Mouse (Mus musculus) MEL (cell line): Measurements from ENCODE around the gene Slc16a3. TPM values are rescaled to one million over a fixed set of nuclear protein-coding genes. Genes with fewer than 3 reads are reported as not detected.

ENCODE experiments used
- DNase-seq: peaks from one replicate; pipeline ENCODE4 v3.0.0; 2011; ENCODE audit warnings: low read depth, low spot score
- H3K27ac ChIP-seq: 2 replicates; pipeline ENCODE4 v1.5.1; 2012; ENCODE audit warnings: low read depth, mild to moderate bottlenecking, control low read depth, low read length, moderate library complexity; ENCODE audit not compliant: control insufficient read depth
- H3K27me3 ChIP-seq, 2 experiments: fragments of 150-350 bp in 1 of 2; sonication (generic) in 1 of 2; 2 replicates each; pipeline ENCODE4 v1.6.1; 2012; ENCODE audit warnings: low read length in 2 of 2, mild to moderate bottlenecking in 2 of 2, improper control_type of control experiment in 1 of 2, moderate library complexity in 1 of 2; ENCODE audit not compliant: insufficient read depth in 2 of 2, control insufficient read depth in 1 of 2
- H3K36me3 ChIP-seq, 2 experiments: 2 replicates each; pipeline ENCODE4 v1.6.1; 2012 to 2014; ENCODE audit warnings: low read length in 2 of 2, improper control_type of control experiment in 1 of 2, inconsistent platforms in 1 of 2, mild to moderate bottlenecking in 1 of 2; ENCODE audit not compliant: insufficient read depth in 2 of 2, control insufficient read depth in 1 of 2
- H3K4me1 ChIP-seq, 2 experiments: fragments of 150-350 bp in 1 of 2; sonication (generic) in 1 of 2; 2 replicates each; pipeline ENCODE4 v1.6.1; 2012; ENCODE audit warnings: low read length in 2 of 2, improper control_type of control experiment in 1 of 2, mild to moderate bottlenecking in 1 of 2; ENCODE audit not compliant: insufficient read depth in 2 of 2, control insufficient read depth in 1 of 2
- H3K4me3 ChIP-seq, 2 experiments: fragments of 150-350 bp in 1 of 2; sonication (generic) in 1 of 2; 2 replicates each; pipeline ENCODE4 v1.5.1; 2012; ENCODE audit warnings: low read depth in 2 of 2, low read length in 2 of 2, mild to moderate bottlenecking in 2 of 2, moderate library complexity in 2 of 2, control low read depth in 1 of 2, improper control_type of control experiment in 1 of 2; ENCODE audit not compliant: control insufficient read depth in 1 of 2, insufficient read depth in 1 of 2
- H3K79me2 ChIP-seq: 2 replicates; pipeline ENCODE4 v1.6.1; 2012; ENCODE audit warnings: mild to moderate bottlenecking, low read length, moderate library complexity; ENCODE audit not compliant: control insufficient read depth, poor library complexity, insufficient read depth
- H3K9ac ChIP-seq: 2 replicates; pipeline ENCODE4 v1.6.1; 2012; ENCODE audit warnings: low read depth, mild to moderate bottlenecking, control low read depth, low read length, moderate library complexity; ENCODE audit not compliant: control insufficient read depth, poor library complexity, severe bottlenecking
- H3K9me3 ChIP-seq: fragments of 150-350 bp; sonication (generic); replicated peaks from 2 replicates; pipeline ENCODE4 v1.6.1; 2012; ENCODE audit warnings: mild to moderate bottlenecking, low read length, improper control_type of control experiment, moderate library complexity; ENCODE audit not compliant: insufficient read depth
- BHLHE40 ChIP-seq: IDR thresholded peaks from 2 replicates; pipeline ENCODE4 v1.6.1; 2012; ENCODE audit warnings: low read depth, mild to moderate bottlenecking, inconsistent platforms, low read length, improper control_type of control experiment, borderline replicate concordance
- CHD2 ChIP-seq: IDR thresholded peaks from 2 replicates; pipeline ENCODE4 v1.6.1; 2011; ENCODE audit warnings: low read length, improper control_type of control experiment
- CTCF ChIP-seq, 3 experiments: IDR thresholded peaks in 2 of 3; conservative IDR thresholded peaks in 1 of 3; 2 replicates each; pipeline ENCODE4 v1.5.1; 2011 to 2012; ENCODE audit warnings: low read length in 3 of 3, low read depth in 2 of 3, mild to moderate bottlenecking in 2 of 3, improper control_type of control experiment in 1 of 3, inconsistent platforms in 1 of 3, mixed read lengths in 1 of 3, moderate library complexity in 1 of 3; ENCODE audit not compliant: control insufficient read depth in 1 of 3, insufficient read depth in 1 of 3, poor library complexity in 1 of 3, severe bottlenecking in 1 of 3
- E2F4 ChIP-seq: IDR thresholded peaks from 2 replicates; pipeline ENCODE4 v1.6.1; 2011; ENCODE audit warnings: low read depth, low read length, improper control_type of control experiment, borderline replicate concordance
- ELF1 ChIP-seq: IDR thresholded peaks from 2 replicates; pipeline ENCODE4 v1.6.1; 2014; ENCODE audit warnings: low read depth, mild to moderate bottlenecking, inconsistent platforms, low read length, improper control_type of control experiment, moderate library complexity
- GABPA ChIP-seq: IDR thresholded peaks from 2 replicates; pipeline ENCODE4 v1.6.1; 2012; ENCODE audit warnings: low read depth, mild to moderate bottlenecking, inconsistent platforms, low read length, improper control_type of control experiment, moderate library complexity
- HCFC1 ChIP-seq: IDR thresholded peaks from 2 replicates; pipeline ENCODE4 v1.6.1; 2012; ENCODE audit warnings: low read depth, mild to moderate bottlenecking, inconsistent platforms, low read length, improper control_type of control experiment, moderate library complexity
- KAT2A ChIP-seq: conservative IDR thresholded peaks from 2 replicates; pipeline ENCODE4 v1.6.1; 2012; ENCODE audit warnings: low read depth, low read length, improper control_type of control experiment, inconsistent platforms
- MAFK ChIP-seq: IDR thresholded peaks from 2 replicates; pipeline ENCODE4 v1.6.1; 2011; ENCODE audit warnings: low read depth, mild to moderate bottlenecking, low read length, improper control_type of control experiment, borderline replicate concordance
- MAX ChIP-seq: IDR thresholded peaks from 2 replicates; pipeline ENCODE4 v1.6.1; 2011; ENCODE audit warnings: low read length, improper control_type of control experiment
- MAZ ChIP-seq: IDR thresholded peaks from 2 replicates; pipeline ENCODE4 v1.6.1; 2012; ENCODE audit warnings: low read depth, mild to moderate bottlenecking, inconsistent platforms, low read length, improper control_type of control experiment
- MEF2A ChIP-seq: IDR thresholded peaks from 2 replicates; pipeline ENCODE4 v1.6.1; 2014; ENCODE audit warnings: low read depth, mild to moderate bottlenecking, inconsistent platforms, low read length, improper control_type of control experiment; ENCODE audit not compliant: poor library complexity, insufficient replicate concordance, severe bottlenecking; ENCODE audit errors: extremely low read depth
- MYB ChIP-seq: IDR thresholded peaks from 2 replicates; pipeline ENCODE4 v1.6.1; 2011; ENCODE audit warnings: mild to moderate bottlenecking, low read depth, low read length, improper control_type of control experiment
- MYC ChIP-seq: IDR thresholded peaks from 2 replicates; pipeline ENCODE4 v1.6.1; 2011; ENCODE audit warnings: low read depth, mild to moderate bottlenecking, low read length, improper control_type of control experiment, moderate library complexity
- NELFE ChIP-seq: IDR thresholded peaks from 2 replicates; pipeline ENCODE4 v1.6.1; 2011; ENCODE audit warnings: low read depth, low read length, improper control_type of control experiment
- POLR2A ChIP-seq, 2 experiments: IDR thresholded peaks; 2 replicates each; pipeline ENCODE4 v1.6.1; 2011 to 2012; ENCODE audit warnings: low read length in 2 of 2, mild to moderate bottlenecking in 2 of 2, control low read depth in 1 of 2, improper control_type of control experiment in 1 of 2, low read depth in 1 of 2, moderate library complexity in 1 of 2; ENCODE audit not compliant: control insufficient read depth in 1 of 2, insufficient read depth in 1 of 2, poor library complexity in 1 of 2
- POLR2AphosphoS2 ChIP-seq: IDR thresholded peaks from 2 replicates; pipeline ENCODE4 v1.6.1; 2011; ENCODE audit warnings: low read length, improper control_type of control experiment
- POLR2AphosphoS5 ChIP-seq: IDR thresholded peaks from 2 replicates; pipeline ENCODE4 v1.6.1; 2012; ENCODE audit warnings: low read depth, borderline replicate concordance, mild to moderate bottlenecking, inconsistent platforms, low read length, moderate library complexity, mixed read lengths
- RCOR1 ChIP-seq: IDR thresholded peaks from 2 replicates; pipeline ENCODE4 v1.6.1; 2012; ENCODE audit warnings: low read depth, mild to moderate bottlenecking, inconsistent platforms, low read length, improper control_type of control experiment
- SIN3A ChIP-seq: IDR thresholded peaks from 2 replicates; pipeline ENCODE4 v1.6.1; 2012; ENCODE audit warnings: low read length, improper control_type of control experiment, inconsistent platforms
- SMC3 ChIP-seq: IDR thresholded peaks from 2 replicates; pipeline ENCODE4 v1.6.1; 2011; ENCODE audit warnings: low read depth, low read length, improper control_type of control experiment
- TAL1 ChIP-seq: IDR thresholded peaks from 2 replicates; pipeline ENCODE4 v1.6.1; 2012; ENCODE audit warnings: mild to moderate bottlenecking, inconsistent platforms, low read length, moderate library complexity, mixed read lengths
- UBTF ChIP-seq: IDR thresholded peaks from 2 replicates; pipeline ENCODE4 v1.6.1; 2012; ENCODE audit warnings: low read depth, mild to moderate bottlenecking, inconsistent platforms, low read length, improper control_type of control experiment, moderate library complexity, borderline replicate concordance; ENCODE audit not compliant: insufficient read depth
- USF1 ChIP-seq: IDR thresholded peaks from 2 replicates; pipeline ENCODE4 v1.6.1; 2014; ENCODE audit warnings: low read depth, mild to moderate bottlenecking, inconsistent platforms, low read length, improper control_type of control experiment, moderate library complexity
- USF2 ChIP-seq, 2 experiments: IDR thresholded peaks; 2 replicates each; pipeline ENCODE4 v1.6.1; 2011 to 2012; ENCODE audit warnings: improper control_type of control experiment in 2 of 2, low read length in 2 of 2, borderline replicate concordance in 1 of 2, inconsistent platforms in 1 of 2, low read depth in 1 of 2, mild to moderate bottlenecking in 1 of 2; ENCODE audit not compliant: insufficient read depth in 1 of 2
- ZC3H11A ChIP-seq: IDR thresholded peaks from 2 replicates; pipeline ENCODE4 v1.6.1; 2012; ENCODE audit warnings: low read depth, mild to moderate bottlenecking, inconsistent platforms, low read length, improper control_type of control experiment
- ZKSCAN1 ChIP-seq: IDR thresholded peaks from 2 replicates; pipeline ENCODE4 v1.6.1; 2012; ENCODE audit warnings: low read depth, mild to moderate bottlenecking, inconsistent platforms, low read length, improper control_type of control experiment, moderate library complexity
- ZMIZ1 ChIP-seq: IDR thresholded peaks from 2 replicates; pipeline ENCODE4 v1.6.1; 2012; ENCODE audit warnings: low read depth, mild to moderate bottlenecking, inconsistent platforms, low read length, improper control_type of control experiment, moderate library complexity
- ZNF384 ChIP-seq: IDR thresholded peaks from 2 replicates; pipeline ENCODE4 v1.6.1; 2012; ENCODE audit warnings: low read depth, mild to moderate bottlenecking, inconsistent platforms, low read length, improper control_type of control experiment
- polyA plus RNA-seq, 2 experiments: library from polyadenylated mRNA; stranded (reverse) in 1 of 2; unstranded in 1 of 2; fragments of >175 nt in 1 of 2; fragments of >200 nt in 1 of 2; gene quantifications; 2 replicates each; pipeline versions ENCODE4 v1.2.1 to v1.2.4; 2012; ENCODE audit warnings: low replicate concordance in 2 of 2, low read depth in 1 of 2; ENCODE audit not compliant: insufficient read length in 2 of 2, insufficient read depth in 1 of 2, missing spikeins in 1 of 2
- total RNA-seq: library from RNA; depleted of rRNA; stranded (reverse); fragments of 300-350 nt; gene quantifications from 2 replicates; pipeline ENCODE4 v1.2.3, GENCODE M21; 2012

The Slc16a3 gene
- total and polyA plus RNA-seq, 3 experiments: 85.7 to 610 (median 570) TPM

- TF ChIP-seq ELF1 (no peak), HCFC1 (no peak), MYB (no peak), SMC3 (0 out of 2 replicates have a peak, but pooled peaks have one; percentile 1), USF2 (IDR thresholded peaks at IDR 0.05; ENCODE audit: borderline replicate concordance in 1 of 2, insufficient read depth in 1 of 2, low read depth in 1 of 2, low read length in 2 of 2) (no peak), MAX (no peak), KAT2A (no peak), ZKSCAN1 (no peak), RCOR1 (no peak), POLR2AphosphoS5 (peak; percentile 96), ZNF384 (no peak), CTCF (IDR thresholded peaks at IDR 0.05 in 2 of 3, conservative IDR thresholded peaks at IDR 0.05 in 1 of 3; ENCODE audit: control insufficient read depth in 1 of 3, insufficient read depth in 1 of 3, low read depth in 2 of 3, low read length in 3 of 3, poor library complexity in 1 of 3, severe bottlenecking in 1 of 3) (no peak), POLR2AphosphoS2 (peak; percentile 93), ZMIZ1 (peak; percentile 68), SIN3A (no peak), CHD2 (peak; percentile 48; the same call in 1 of the 2 replicates), USF1 (no peak), MEF2A (no peak), BHLHE40 (no peak), MYC (0 out of 2 replicates have a peak, but pooled peaks have one; percentile 29), MAZ (no peak), GABPA (no peak)
Measured at GRCm38 (mm10) chr11:120962050-120962771, 13.9 kb downstream of the Slc16a3 start (continued).

GRCm38 (mm10) chr11:120962909-120963308 lies 14.6 kb downstream of the Slc16a3 start:
- Histone ChIP-seq H3K4me1 (peaks cover 0 to 10% of the 10 kb centered on the region in 2 experiments; a peak in 1 of 4 replicates), H3K4me3 (no peak overlapping the region), H3K27me3 (no peaks in the 10 kb centered on the region), H3K9me3 (no peaks in the 10 kb centered on the region), H3K9ac (no peak overlapping the region), H3K36me3 (peaks cover 11 to 36% of the 10 kb centered on the region in 2 experiments), H3K79me2 (no peaks in the 10 kb centered on the region), H3K27ac (no peak overlapping the region)
- DNase-seq: peak; percentile 64
- TF ChIP-seq TAL1 (no peak), MEF2A (no peak), POLR2A (IDR thresholded peaks at IDR 0.05; ENCODE audit: control insufficient read depth in 1 of 2, insufficient read depth in 1 of 2, low read depth in 1 of 2, low read length in 2 of 2, poor library complexity in 1 of 2) (no peak), UBTF (no peak), MAFK (no peak), POLR2AphosphoS5 (peak; percentile 79; the same call in 1 of the 2 replicates), ZC3H11A (no peak), NELFE (0 out of 2 replicates have a peak, but pooled peaks have one; percentile 6), KAT2A (no peak), E2F4 (no peak)
